Mouse (Mus musculus) embryonic facial prominence, embryonic 10.5 days (tissue): ENCODE results near the gene Mab21l2. TPM values are rescaled to one million over a fixed set of nuclear protein-coding genes. Genes with fewer than 3 reads are reported as not detected.

Source experiments
- DNase-seq: peaks from one replicate; pipeline ENCODE4 v3.0.0-alpha.2; 2017; ENCODE audit warnings: low spot score
- H3K27ac ChIP-seq: fragments of 300-500 bp; sonication (generic); replicated peaks from 2 replicates; pipeline ENCODE4 v1.5.1; 2016; ENCODE audit warnings: mild to moderate bottlenecking
- H3K27me3 ChIP-seq: fragments of 300-500 bp; sonication (generic); replicated peaks from 2 replicates; pipeline ENCODE4 v1.6.1; 2016; ENCODE audit warnings: low read depth, mild to moderate bottlenecking; ENCODE audit not compliant: poor library complexity, severe bottlenecking
- H3K36me3 ChIP-seq: fragments of 300-500 bp; sonication (generic); replicated peaks from 2 replicates; pipeline ENCODE4 v1.6.1; 2016; ENCODE audit warnings: mild to moderate bottlenecking, moderate library complexity
- H3K4me1 ChIP-seq: fragments of 300-500 bp; sonication (generic); 2 replicates; pipeline ENCODE4 v1.6.1; 2016
- H3K4me3 ChIP-seq: fragments of 300-500 bp; sonication (generic); 2 replicates; pipeline ENCODE4 v1.5.1; 2016; ENCODE audit warnings: mild to moderate bottlenecking, moderate library complexity
- H3K9me3 ChIP-seq: fragments of 300-500 bp; sonication (generic); 2 replicates; pipeline ENCODE4 v1.6.1; 2016; ENCODE audit warnings: mild to moderate bottlenecking
- WGBS: fragments of 180-500 bp; shearing (Covaris S2); methylation state at CpG from one replicate; pipeline ENCODE4 v1.1.7; 2016; 5-methylcytosine and 5-hydroxymethylcytosine counted together
- polyA plus RNA-seq: library from polyadenylated mRNA; unstranded; fragments of >200 nt; fragmentation: Nextera tagmentation; extraction: Ambion mirVana; gene quantifications from 2 replicates; pipeline ENCODE4 v1.2.1, GENCODE M21; 2016

Gene Mab21l2
- polyA plus RNA-seq, 1 experiment from 2014 or later, result 134 TPM

DNA sequence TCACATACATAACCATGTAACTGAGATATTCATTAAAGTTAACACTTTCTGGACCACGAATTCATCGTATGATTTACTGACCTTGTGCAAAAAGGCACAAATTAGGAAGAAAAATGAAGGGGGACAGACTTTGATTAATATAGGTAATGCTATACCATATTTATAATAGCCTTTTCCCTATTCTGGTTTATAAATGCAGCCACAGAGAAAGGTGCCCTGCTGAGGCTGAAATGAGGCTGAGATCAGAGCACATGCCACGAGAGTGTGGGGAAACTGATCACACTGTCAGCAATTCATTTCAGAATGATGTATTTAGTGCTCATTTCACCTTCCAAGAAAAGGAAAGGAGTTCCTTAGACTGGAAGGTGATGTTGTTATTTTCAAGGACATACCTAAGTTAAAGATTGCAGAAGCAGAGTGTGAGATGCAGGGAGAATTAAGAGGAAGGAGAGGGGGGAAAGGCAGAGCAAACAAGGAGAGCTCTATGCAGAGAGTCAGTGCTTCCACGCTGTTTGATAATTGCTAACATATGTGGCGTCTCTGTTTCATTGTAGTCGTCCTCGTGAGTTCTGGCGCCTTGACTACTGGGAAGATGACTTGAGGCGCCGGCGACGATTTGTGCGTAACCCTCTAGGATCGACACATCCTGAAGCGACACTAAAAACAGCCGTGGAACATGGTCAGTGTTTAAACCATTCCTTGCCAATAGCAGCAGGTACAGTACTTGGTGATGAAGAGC, 16.7 kb downstream of the Mab21l2 start:
- peak overlapping the region; percentile 36; the same call in 1 of the 2 replicates for H3K4me3 ChIP-seq

DNA sequence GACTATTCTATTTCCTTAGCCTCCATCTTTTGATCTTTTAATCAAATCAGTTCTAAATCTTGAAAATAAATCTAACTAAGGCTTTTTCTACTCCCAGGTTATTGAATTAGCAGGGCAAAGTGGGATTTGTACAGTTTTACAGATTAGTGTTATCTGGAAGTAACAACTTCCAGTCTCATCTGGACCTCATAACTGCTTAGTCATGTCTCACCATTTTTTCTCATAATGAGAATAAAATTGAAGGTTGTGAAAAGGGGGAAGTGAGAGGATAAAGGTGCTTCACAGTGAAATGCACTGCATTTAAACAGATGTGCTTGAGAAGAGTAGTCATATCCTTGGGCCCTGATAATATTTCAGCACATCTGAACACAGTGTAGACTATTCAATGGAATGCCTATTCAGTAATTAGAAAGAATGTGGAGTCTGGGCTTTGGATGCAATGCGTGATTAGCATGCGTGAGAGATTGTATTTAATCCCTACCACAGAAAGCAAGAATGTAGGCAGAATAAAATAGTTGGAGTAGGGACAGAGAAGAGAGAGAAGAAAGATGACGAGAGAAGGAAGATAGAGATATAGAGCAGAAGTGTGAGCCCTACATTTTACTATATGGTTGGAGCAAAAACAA, 25.4 kb downstream of the Mab21l2 start:
- DNase-seq, result no peak
- H3K36me3 ChIP-seq, result no peaks in the 10 kb centered on the region
- H3K27ac ChIP-seq, result no peak overlapping the region
- WGBS, result 87% methylated on average over 3 of the region's 3 CpGs
- H3K4me3 ChIP-seq, result no peak overlapping the region
- no peaks in the 10 kb centered on the region for H3K9me3 ChIP-seq
- no peaks in the 10 kb centered on the region for H3K4me1 ChIP-seq
- no peaks in the 10 kb centered on the region for H3K27me3 ChIP-seq

More for the DNA sequence above, 16.7 kb downstream of the Mab21l2 start:
- no peaks in the 10 kb centered on the region for H3K36me3 ChIP-seq
- peak overlapping the region; percentile 82 for H3K27ac ChIP-seq
- no peaks in the 10 kb centered on the region for H3K27me3 ChIP-seq
- WGBS, result 30% methylated on average over 16 of the region's 16 CpGs
- DNase-seq, result peak; percentile 71
- no peaks in the 10 kb centered on the region for H3K9me3 ChIP-seq
- peaks cover 17% of the 10 kb centered on the region for H3K4me1 ChIP-seq

DNA sequence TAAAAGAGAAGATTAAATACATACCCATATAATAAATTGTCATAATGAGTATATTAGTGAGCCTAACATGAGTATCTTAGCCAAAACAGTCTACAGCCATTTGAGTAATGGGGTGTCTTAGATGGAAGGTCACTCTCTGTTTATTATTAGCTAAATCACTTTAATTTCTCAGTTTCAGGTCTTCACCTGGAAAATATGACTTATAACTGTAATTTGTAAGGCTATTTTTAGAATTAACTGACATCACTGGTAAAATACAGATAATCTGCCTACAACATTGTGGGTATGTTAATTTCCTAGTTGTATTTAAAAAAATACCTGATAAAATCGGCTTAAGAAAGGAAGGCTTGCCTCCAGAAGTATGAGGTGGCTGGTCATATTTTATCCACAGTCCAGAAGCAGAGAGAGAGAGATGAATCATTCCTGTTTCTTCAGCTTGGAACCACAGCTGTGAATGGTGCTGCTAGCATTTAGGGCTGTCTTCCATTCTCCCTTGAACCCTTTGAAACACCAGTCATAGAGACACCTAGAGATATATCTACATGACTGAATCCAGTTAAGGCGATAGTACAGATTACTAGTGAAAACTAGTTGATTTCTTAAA, 29.8 kb downstream of the Mab21l2 start:
- DNase-seq, result no peak
- no peaks in the 10 kb centered on the region for H3K9me3 ChIP-seq
- no peaks in the 10 kb centered on the region for H3K4me1 ChIP-seq
- H3K4me3 ChIP-seq, result no peak overlapping the region
- no peak overlapping the region for H3K27ac ChIP-seq
- H3K36me3 ChIP-seq, result no peaks in the 10 kb centered on the region
- H3K27me3 ChIP-seq, result no peaks in the 10 kb centered on the region
- WGBS, result 84% methylated on average over 2 of the region's 2 CpGs

DNA sequence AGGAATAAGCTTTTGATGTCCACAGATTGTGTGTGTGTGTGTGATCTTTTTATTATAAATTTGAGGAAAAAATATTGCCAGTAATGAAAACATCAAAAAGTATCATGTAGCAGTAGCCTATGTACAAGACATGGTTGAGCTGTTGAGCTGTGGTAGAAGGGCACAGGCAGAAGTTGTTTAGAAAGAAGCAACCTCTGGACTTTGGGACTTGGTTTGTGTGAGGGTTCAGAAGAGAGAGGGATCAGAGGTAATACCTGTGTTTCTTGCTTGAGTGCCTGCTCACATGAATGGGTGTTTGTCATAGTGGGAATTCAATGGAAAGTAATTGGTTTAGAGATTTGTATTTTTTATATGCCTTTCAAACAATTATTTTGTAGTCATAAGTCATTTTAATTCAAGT, 47.8 kb downstream of the Mab21l2 start:
- no peaks in the 10 kb centered on the region for H3K4me1 ChIP-seq
- H3K36me3 ChIP-seq, result no peaks in the 10 kb centered on the region
- DNase-seq, result no peak
- no peak overlapping the region for H3K27ac ChIP-seq
- H3K9me3 ChIP-seq, result no peaks in the 10 kb centered on the region
- H3K27me3 ChIP-seq, result no peaks in the 10 kb centered on the region
- H3K4me3 ChIP-seq, result no peak overlapping the region
